Mouse (Mus musculus) cerebellum, adult 2 months (tissue): ENCODE results near the gene Nek6.

ENCODE experiments used
- CTCF ChIP-seq: fragments of 200-500 bp; IDR thresholded peaks from 2 replicates; pipeline ENCODE4 v1.5.1; 2011; ENCODE audit warnings: low read depth, mild to moderate bottlenecking, control low read depth, low read length, moderate library complexity, borderline replicate concordance; ENCODE audit not compliant: insufficient read depth
- POLR2A ChIP-seq: fragments of 200-500 bp; IDR thresholded peaks from 2 replicates; pipeline ENCODE4 v1.6.1; 2011; ENCODE audit warnings: low read length, control low read depth, borderline replicate concordance; ENCODE audit not compliant: insufficient read depth

GRCm38 (mm10) chr2:38555659-38556058, 44.2 kb downstream of the Nek6 start:
- TF ChIP-seq POLR2A (no peak), CTCF (no peak)
